Mouse (Mus musculus): ENCODE results near the gene Tsen15.

DNA sequence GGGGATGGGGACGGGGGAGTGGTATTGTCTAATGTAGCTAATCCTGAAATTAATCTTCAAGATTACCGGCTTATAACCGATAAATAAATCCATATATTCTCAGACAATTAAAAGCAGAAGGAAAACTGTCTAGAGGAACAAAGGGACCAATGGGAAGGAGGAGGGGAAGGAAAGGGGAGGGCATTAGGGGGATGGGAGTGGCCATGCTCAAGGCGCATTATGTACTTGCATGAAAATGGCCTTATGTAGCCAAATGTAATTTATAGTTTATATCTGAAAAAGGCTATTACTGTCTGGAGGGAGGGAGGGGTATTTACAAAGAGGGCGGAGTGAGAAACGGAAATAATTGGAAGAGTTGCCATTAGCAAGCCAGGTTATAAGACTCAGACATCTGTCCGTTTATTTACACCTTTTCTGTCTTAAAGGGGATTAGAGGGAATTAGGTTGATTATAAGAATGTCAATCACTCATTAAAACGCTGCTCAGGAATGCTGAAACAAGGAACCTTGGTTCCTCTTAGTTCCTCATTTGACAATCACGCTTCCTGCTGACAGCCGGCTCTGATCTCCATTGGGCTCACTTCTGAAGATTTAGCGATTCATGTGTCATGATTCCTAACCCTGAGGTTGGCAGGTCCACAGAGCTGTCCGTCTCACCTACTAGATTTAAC, 41.6 kb upstream of the Tsen15 start:
- TF ChIP-seq CTCF (IDR thresholded peaks at IDR 0.05; ENCODE audit: borderline replicate concordance, extremely low read depth, insufficient read depth, insufficient read length), result no peak
- TF ChIP-seq POLR2A (IDR thresholded peaks at IDR 0.05; ENCODE audit: borderline replicate concordance, extremely low read depth, insufficient read depth, insufficient read length, poor library complexity, severe bottlenecking), result no peak
